Mouse (Mus musculus): ENCODE measurements around the gene Asb1.

Asb1 gene

DNA sequence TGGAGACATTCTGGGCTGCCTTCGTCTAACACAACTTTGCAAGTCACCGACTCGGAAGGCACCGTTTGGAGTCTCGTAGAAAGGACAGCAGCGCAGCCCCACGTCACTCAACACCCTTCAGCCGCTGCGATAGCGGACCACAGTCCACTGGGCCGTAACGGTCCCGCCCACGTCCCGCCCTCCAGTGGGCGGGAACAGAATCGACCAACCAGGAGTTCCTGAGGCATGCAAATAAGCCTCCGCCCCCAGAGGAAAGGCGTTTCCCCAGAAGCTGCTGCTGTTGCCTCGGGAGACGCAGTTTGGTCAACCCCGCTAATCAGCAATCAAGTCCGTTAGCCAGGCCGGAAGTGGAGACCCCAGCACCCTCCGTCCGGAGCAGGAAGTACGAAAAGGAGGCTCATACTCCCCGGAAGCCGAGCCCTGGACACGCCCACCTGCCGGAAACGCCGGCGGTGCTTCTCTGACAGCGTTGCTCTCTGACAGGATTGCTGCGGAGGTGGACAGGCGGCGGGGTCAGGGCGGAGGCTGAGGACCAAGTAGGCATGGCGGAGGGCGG is at the start of gene Asb1:
Asb1 (plus strand) TSS at position 274 of the 556 bp plus-strand sequence.
- DNase-seq (ENCODE audit: low spot score) = peak; percentile 99

- DNase-seq (ENCODE audit: low spot score) = no peak
Observed at GRCm38 (mm10) chr1:91492740-91493139, 47.6 kb upstream of the Asb1 start.

DNA sequence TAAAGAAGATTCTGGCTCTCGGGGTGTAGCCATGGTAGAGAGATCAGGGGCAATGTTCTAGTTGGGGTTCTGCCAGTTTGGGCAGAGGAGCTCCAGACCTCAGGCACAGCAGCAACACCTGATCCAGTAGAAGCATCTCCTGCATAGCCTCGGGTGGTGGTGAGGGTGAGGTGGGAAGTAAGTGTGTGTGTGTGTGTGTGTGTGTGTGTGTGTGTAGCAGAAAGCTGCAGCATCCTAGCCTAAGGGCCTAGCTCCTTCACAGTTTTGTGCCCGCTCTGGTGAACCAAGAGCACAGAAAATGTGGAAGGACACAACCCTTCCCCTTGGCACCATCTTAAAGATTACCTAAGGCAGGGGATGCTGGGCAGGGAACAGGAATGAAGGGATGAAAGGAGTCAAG is 46.4 kb upstream of the Asb1 start:
- no peak for DNase-seq (ENCODE audit: low spot score)

DNA sequence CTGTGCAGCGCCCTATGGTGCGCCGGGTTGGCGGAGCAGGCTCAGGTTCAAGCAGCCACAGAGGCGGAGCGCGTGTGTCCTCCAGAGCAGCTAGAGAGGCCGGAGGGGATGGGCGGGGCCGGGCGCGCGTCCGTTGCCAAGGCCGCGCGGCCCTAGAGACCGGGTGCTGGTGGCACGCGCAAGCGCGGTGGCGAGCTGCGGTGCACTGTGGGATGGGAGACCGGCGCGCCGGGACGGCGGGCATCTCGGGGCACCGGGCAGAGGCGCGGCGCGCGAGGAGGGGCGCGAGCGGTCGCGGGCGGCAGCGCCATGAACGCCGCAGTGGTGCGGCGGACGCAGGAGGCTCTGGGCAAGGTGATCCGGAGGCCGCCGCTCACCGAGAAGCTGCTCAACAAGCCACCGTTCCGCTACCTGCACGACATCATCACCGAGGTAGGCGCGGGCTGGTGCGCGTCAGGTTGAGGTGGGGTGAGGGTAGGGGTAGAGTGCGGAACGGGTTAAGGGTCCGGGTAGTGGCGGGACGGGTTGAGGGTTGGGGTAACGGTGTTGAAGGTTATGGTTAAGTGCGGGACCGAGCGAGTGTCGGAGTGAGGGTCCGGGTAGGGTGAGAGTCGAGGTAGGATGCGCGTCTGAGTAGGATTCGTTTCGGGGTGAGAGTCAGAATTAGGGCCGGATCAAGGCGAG is 45.7 kb upstream of the Asb1 start, which contains the start of gene Traf3ip1:
Traf3ip1 (plus strand) TSS at position 191 of the 684 bp plus-strand sequence.
- peak; percentile 95 for DNase-seq (ENCODE audit: low spot score)

GRCm38 (mm10) chr1:91495321-91495720 is 45.0 kb upstream of the Asb1 start:
- no peak for DNase-seq (ENCODE audit: low spot score)

DNA sequence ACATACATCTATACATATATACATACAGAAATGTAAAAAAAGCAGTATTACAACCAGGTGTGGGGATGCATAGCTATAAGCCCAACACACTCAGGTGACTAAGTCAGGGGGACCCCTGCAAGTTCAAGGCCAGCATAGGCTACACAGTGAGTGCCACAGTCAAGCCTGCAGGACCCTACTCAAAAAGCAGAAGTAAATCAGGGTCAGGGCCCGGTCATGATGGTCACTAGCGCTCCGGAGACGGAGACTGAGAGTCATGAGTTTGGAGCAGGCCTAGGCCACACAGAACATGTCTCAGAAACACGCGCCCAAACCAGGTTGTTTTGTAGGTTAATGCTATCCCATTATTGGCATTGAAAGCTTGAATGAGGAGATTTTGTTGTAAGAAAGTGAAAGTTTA is 41.8 kb upstream of the Asb1 start:
- DNase-seq (ENCODE audit: low spot score) = no peak

DNA sequence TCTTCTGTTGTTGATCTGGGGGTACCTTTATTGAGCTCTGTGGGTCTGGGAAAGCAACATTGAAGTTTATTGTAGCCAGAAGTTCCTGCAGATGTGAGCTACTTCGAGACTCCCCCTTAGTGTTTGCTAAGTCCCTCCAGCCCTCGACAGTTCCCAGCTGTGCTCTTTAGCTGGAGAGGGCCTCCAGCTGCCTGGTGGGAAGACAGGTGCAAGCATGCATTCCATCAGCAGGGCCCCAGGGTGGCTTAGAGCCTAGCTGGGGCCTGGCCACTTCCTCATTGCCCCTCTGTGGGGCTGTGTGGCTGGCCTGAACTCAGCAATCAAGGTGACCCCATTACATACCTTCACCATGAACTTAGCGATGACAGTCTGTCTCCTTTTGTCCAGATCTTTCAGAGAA is 35.7 kb upstream of the Asb1 start:
- DNase-seq (ENCODE audit: low spot score) = no peak

GRCm38 (mm10) chr1:91514916-91515315 is 25.4 kb upstream of the Asb1 start:
- peak; percentile 3 for DNase-seq (ENCODE audit: low spot score)

- DNase-seq (ENCODE audit: low spot score) = no peak
Observed at GRCm38 (mm10) chr1:91515642-91516041, 24.7 kb upstream of the Asb1 start.

- peak; percentile 85 for DNase-seq (ENCODE audit: low spot score)
Observed at GRCm38 (mm10) chr1:91523759-91524158, 16.6 kb upstream of the Asb1 start.

- no peak for DNase-seq (ENCODE audit: low spot score)
Observed at GRCm38 (mm10) chr1:91525838-91526237, 14.5 kb upstream of the Asb1 start.

- DNase-seq (ENCODE audit: low spot score) = no peak
Observed at GRCm38 (mm10) chr1:91530166-91530565, 10.2 kb upstream of the Asb1 start.

- DNase-seq (ENCODE audit: low spot score) = no peak
Observed at GRCm38 (mm10) chr1:91532243-91532642, 8.1 kb upstream of the Asb1 start.

DNA sequence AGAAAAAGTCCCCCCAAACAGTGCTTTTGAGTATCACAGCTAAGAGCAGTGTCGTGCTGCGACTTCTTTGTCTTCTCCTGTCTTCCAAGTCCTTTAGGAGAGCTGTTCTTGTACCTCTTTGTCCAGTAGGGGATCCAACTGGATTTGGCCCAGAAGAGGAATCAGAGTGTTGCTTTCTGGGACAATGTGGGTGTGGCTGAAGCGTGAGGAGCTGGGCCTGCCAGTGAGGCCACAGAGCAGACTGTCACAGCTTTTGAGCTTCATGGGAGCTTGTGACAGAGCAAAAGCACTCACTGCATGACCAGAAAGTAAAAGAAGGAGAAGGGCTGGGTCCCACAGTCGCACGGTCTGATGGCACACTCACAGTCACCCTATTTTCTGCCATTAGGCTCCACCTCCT is 7.5 kb upstream of the Asb1 start:
- no peak for DNase-seq (ENCODE audit: low spot score)

DNA sequence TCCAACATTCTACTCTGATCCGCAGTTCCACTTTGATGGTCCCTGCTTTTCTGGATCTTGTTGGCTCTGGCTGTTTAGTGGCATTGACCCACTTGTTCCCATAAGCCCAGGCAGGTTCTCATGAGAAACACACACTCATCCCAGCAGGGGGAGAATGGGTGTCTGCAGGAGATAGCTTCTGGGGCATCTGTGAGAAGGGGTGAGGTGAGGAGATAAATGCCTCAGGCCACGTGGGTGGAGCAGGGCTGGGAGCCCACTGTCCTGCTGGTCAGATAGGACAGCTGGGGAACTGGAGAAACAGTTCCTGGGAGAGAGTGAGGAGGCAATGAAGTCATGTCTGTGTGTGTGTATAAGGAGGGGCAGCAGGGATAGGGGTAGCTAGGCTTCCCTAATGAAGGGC is 6.9 kb upstream of the Asb1 start:
- no peak for DNase-seq (ENCODE audit: low spot score)

GRCm38 (mm10) chr1:91533961-91534723 is 6.2 kb upstream of the Asb1 start:
- no peak for DNase-seq (ENCODE audit: low spot score)

GRCm38 (mm10) chr1:91537786-91538569 is 2.4 kb upstream of the Asb1 start:
- no peak for DNase-seq (ENCODE audit: low spot score)

DNA sequence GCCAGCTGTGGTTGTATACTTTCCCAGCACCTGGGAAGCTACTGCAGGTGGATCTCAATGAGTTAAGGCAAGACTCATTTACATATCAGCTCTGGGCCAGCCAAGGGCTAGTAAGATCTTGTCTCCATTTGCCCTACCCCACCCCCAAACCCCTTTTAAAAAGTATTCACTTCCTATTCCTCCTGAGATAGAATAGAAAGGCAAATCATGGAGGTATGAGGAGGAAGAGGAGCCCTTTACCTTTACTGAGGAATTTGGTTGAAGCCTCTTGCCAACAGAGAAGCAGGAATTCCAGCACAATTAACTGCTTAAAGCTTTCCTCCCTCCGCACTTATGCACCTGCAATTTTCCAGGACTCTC is 1.8 kb upstream of the Asb1 start:
- no peak for DNase-seq (ENCODE audit: low spot score)

DNA sequence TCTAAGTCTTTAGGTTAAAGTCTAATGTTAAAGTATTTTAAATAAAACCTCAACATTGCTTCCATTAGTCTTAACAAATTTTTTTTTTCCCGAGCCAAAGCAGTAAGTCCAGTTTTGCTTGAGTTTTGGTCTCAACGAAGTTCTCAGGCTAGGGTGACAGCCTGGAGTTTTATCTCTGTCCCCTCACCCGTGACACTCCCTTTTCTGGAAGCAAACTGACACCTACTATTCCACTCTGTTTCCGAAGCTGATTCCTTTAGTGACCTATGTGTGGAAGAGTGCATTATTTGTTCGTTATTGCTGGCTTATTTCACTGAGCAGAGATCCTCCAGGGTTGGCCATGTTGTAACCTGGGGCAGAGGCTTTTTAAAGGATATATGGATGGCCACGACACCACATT is 1.1 kb upstream of the Asb1 start:
- DNase-seq (ENCODE audit: low spot score) = no peak

DNA sequence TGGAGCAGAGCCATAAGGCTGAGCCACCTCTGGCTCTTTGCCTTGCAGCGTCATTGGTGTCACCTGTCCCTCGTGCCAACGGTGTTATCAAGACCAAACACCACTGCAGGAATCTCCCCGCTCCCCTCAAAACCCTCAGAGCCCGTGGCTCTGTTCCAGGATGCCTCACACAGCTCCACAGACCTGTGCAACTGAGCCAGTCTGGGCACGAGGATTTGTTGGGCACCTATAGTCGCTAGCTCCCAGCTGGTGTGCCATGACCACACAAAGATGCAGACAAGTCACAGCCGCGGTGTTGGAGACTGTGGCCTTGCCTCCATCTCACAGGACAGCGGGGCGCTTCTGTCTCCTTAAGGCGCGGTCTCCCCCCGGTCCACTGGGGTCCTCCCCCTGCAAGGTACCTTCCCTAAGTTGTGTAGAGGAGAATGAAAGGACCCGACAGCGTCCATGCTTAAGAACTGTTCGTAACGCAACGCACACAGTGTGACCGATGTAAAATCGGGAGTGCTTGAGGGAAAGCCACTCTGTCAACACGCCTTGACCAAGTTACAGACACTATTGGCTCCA is 557 bp upstream of the Asb1 start:
- no peak for DNase-seq (ENCODE audit: low spot score)

GRCm38 (mm10) chr1:91541042-91541592 is 773 bp downstream of the Asb1 start:
- no peak for DNase-seq (ENCODE audit: low spot score)

DNA sequence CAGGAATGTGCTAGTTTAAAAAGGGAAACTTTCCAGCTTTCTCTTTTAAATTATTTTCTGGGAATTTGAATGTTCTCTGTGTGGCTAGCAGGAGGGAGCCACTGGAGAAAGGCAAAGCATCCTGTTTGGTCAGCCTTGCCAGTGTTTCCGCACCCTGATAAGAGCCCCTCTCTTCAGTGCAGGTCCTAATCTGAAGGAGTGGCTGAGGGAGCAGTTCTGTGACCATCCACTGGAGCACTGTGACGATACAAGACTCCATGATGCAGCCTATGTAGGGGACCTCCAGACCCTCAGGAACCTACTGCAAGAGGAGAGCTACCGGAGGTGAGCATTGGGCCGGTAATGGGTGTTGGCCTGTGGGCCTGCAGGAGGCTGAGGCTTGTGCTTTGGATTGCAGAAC is 3.6 kb downstream of the Asb1 start:
- no peak for DNase-seq (ENCODE audit: low spot score)

Measured in embryo, embryonic 10.5 days (tissue).